8 mouse cellular contexts compared by ENCODE assay signal in the genomic region with DNA sequence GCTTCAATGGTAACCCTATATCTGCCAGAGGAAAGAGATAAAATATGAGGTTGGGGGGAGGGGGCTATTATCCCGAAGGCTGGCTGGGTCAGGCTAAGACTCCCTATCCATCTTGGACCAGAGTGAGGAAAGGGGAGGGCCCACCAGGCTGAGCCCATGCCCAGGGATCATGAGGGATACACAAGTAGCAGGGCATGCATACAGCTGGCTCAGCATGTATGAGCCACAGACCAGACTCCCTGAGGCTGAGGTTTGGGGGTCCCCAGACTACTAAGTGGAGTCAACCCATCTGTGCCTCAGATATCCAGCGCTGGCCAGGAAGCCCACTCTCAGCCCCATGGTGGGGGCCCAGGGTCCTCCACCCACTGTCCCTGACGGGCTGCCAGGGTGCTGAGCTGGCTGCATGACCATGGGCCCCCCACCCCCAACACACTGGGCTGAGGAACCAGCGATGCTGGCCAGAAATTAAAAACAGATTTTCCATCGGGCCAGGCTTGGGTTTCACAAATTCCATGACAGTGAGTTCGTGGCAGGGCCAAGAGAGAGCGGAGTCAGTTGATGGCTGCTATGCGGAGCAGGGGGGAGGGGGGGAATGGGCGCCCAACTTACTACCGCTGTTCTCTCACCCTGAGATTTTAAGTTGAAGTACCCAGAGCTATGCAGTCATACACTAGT. TPM values are rescaled to one million over a fixed set of nuclear protein-coding genes. Genes with fewer than 3 reads are reported as not detected.
DNase-seq lines count a peak whose midpoint lies in the region; ATAC-seq and TF ChIP-seq lines count a peak whose summit lies in the region.

No protein-coding gene starts in this region.

- intact Hi-C loops in left cerebral cortex, postnatal 36 days (cut with DNase I), result no loop called here

- no peaks in the 10 kb centered on the region for H3K27me3 ChIP-seq in lung, postnatal 0 days (replicated peaks; ENCODE audit: insufficient read depth, low read length)
- no peaks in the 10 kb centered on the region for H3K27me3 ChIP-seq in hindbrain, embryonic 13.5 days
- H3K27me3 ChIP-seq in neural tube, embryonic 13.5 days, result no peaks in the 10 kb centered on the region

- H3K4me2 ChIP-seq in lung, postnatal 0 days (replicated peaks; ENCODE audit: low read depth, low read length), result no peak overlapping the region
- no peak overlapping the region for H3K4me2 ChIP-seq in hindbrain, embryonic 13.5 days
- peak overlapping the region; percentile 2; the same call in 1 of the 2 replicates for H3K4me2 ChIP-seq in neural tube, embryonic 13.5 days

- H3K4me1 ChIP-seq in lung, postnatal 0 days (ENCODE audit: insufficient read depth, low read depth, low read length), result peaks cover 21% of the 10 kb centered on the region
- H3K4me1 ChIP-seq in hindbrain, embryonic 13.5 days (replicated peaks), result peaks cover 96% of the 10 kb centered on the region
- H3K4me1 ChIP-seq in neural tube, embryonic 13.5 days (replicated peaks), result peaks cover 99% of the 10 kb centered on the region

- no peak overlapping the region for H3K4me3 ChIP-seq in lung, postnatal 0 days (ENCODE audit: low read depth, low read length)
- no peak overlapping the region for H3K4me3 ChIP-seq in hindbrain, embryonic 13.5 days
- no peak overlapping the region for H3K4me3 ChIP-seq in neural tube, embryonic 13.5 days

- no peak for TF ChIP-seq EP300 in lung, postnatal 0 days (IDR thresholded peaks at IDR 0.05)

- no peak overlapping the region for H3K9ac ChIP-seq in lung, postnatal 0 days (replicated peaks; ENCODE audit: low read depth)
- H3K9ac ChIP-seq in hindbrain, embryonic 13.5 days, result peak overlapping the region; percentile 55; the same call in 1 of the 2 replicates
- peak overlapping the region; percentile 45; the same call in 1 of the 2 replicates for H3K9ac ChIP-seq in neural tube, embryonic 13.5 days

- peak; percentile 16; the same call in 1 of the 2 replicates for ATAC-seq in lung, postnatal 0 days
- ATAC-seq in hindbrain, embryonic 13.5 days (ENCODE audit: low FRiP score), result no peak
- no peak for ATAC-seq in neural tube, embryonic 13.5 days (ENCODE audit: low read depth)

- DNase-seq in lung, postnatal 0 days (ENCODE audit: low spot score), result peak; percentile 65
- no peak for DNase-seq in lung, adult 18-20 months
- DNase-seq in fibroblast of lung, adult 2 months (ENCODE audit: low read depth), result peak; percentile 89
- no peak for DNase-seq in layer of hippocampus, postnatal 14 days (ENCODE audit: low spot score in 2 of 2)
- no peak for DNase-seq in left cerebral cortex, postnatal 36 days (ENCODE audit: low spot score in 2 of 2)
- DNase-seq in spleen, adult 12 weeks (ENCODE audit: low spot score), result no peak

- H3K27ac ChIP-seq in lung, postnatal 0 days (ENCODE audit: low read length), result 0 out of 2 replicates have a peak overlapping the region, but pooled peaks have one; percentile 20
- H3K27ac ChIP-seq in hindbrain, embryonic 13.5 days, result peak overlapping the region; percentile 71
- H3K27ac ChIP-seq in neural tube, embryonic 13.5 days (replicated peaks), result peak overlapping the region; percentile 56

- no peak for TF ChIP-seq CTCF in lung, postnatal 0 days (IDR thresholded peaks at IDR 0.05)

- no peaks in the 10 kb centered on the region; the same call in 1 of the 2 replicates for H3K36me3 ChIP-seq in lung, postnatal 0 days (ENCODE audit: insufficient read depth, low read length)
- H3K36me3 ChIP-seq in hindbrain, embryonic 13.5 days, result peaks cover 61% of the 10 kb centered on the region
- peaks cover 61% of the 10 kb centered on the region for H3K36me3 ChIP-seq in neural tube, embryonic 13.5 days

- WGBS in lung, postnatal 0 days, result 42% methylated on average over 10 of the region's 10 CpGs
- 70% methylated on average over 10 of the region's 10 CpGs for WGBS in hindbrain, embryonic 13.5 days
- WGBS in neural tube, embryonic 13.5 days, result 67% methylated on average over 10 of the region's 10 CpGs

- H3K9me3 ChIP-seq in lung, postnatal 0 days (ENCODE audit: low read length), result no peaks in the 10 kb centered on the region
- no peaks in the 10 kb centered on the region for H3K9me3 ChIP-seq in hindbrain, embryonic 13.5 days
- H3K9me3 ChIP-seq in neural tube, embryonic 13.5 days, result no peaks in the 10 kb centered on the region

RNA-seq across cellular contexts. Expression of a gene that starts 7.4 kb away (rescaled TPM):
- polyA plus RNA-seq in lung, postnatal 0 days (2015; fragmentation: Nextera tagmentation; extraction: Ambion mirVana), result 18.2 and 19.8 TPM in 2 replicates
- 65.3 and 67.4 TPM in 2 replicates for polyA plus RNA-seq in hindbrain, embryonic 13.5 days (2015; fragmentation: Nextera tagmentation; extraction: Ambion mirVana)
- polyA plus RNA-seq in neural tube, embryonic 13.5 days (2015; fragmentation: Nextera tagmentation; extraction: Ambion mirVana), result 68.5 and 72.3 TPM in 2 replicates
- total RNA-seq in layer of hippocampus, postnatal 14 days (2021), result 100 to 1,000 TPM; 357 to 365 TPM
- 100 to 1,000 TPM; 257 to 267 TPM for total RNA-seq in left cerebral cortex, postnatal 36 days (2021)

RNA-seq across cellular contexts. Expression of a gene that starts 34.3 kb away (rescaled TPM):
- 23.1 and 25.5 TPM in 2 replicates for polyA plus RNA-seq in lung, postnatal 0 days (2015; fragmentation: Nextera tagmentation; extraction: Ambion mirVana)
- 22.9 and 27.1 TPM in 2 replicates for polyA plus RNA-seq in hindbrain, embryonic 13.5 days (2015; fragmentation: Nextera tagmentation; extraction: Ambion mirVana)
- 17.6 and 20.6 TPM in 2 replicates for polyA plus RNA-seq in neural tube, embryonic 13.5 days (2015; fragmentation: Nextera tagmentation; extraction: Ambion mirVana)
- 10 to 100 TPM; 35.8 to 39.7 TPM for total RNA-seq in layer of hippocampus, postnatal 14 days (2021)
- 10 to 100 TPM; 22.6 to 23.6 TPM for total RNA-seq in left cerebral cortex, postnatal 36 days (2021)

Comparison
In these comparisons a context has a peak if more than half of its experiments do, and no peak if none do; other contexts are left out.
1. DNase-seq: peak in lung, postnatal 0 days (single experiment) and fibroblast of lung, adult 2 months (single experiment); none in lung, adult 18-20 months (0 of 2), layer of hippocampus, postnatal 14 days (0 of 2), left cerebral cortex, postnatal 36 days (0 of 2) and spleen, adult 12 weeks (single experiment).
2. H3K27ac ChIP-seq: peak in every context shown above with its lines; median percentile 71 in hindbrain, embryonic 13.5 days; 56 in neural tube, embryonic 13.5 days; 20 in lung, postnatal 0 days.